In the genomic region with DNA sequence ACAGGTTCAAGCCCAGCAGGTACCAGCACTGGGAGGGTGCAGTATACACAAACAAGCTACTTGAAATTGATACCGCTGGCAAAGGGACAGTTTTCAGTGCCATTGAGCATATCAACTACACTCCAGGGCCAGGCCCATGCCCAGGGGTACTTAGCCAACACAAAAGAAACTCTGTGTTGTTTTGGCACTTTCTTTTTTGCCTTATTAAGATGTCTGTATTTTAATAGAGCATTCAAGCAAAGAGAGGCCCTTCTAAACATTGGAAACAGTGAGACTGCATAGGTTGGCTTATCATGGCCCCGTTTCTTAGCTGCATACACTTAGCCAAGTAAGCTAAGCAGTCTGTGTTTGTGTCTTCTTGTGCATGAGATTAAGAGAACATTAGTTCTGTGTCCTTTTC, we compare ENCODE assay signal across 11 mouse cellular contexts.
"Had no signal": no experiment of that assay in that cellular context is flagged by ENCODE, and none has a peak within 500 bp of the region (broad histone marks: within the 10 kb centered on the region; RNA-seq: fewer than 3 reads in every experiment).

No protein-coding gene starts in this region.

- DNase-seq: kidney, adult 9 months; kidney, postnatal 36 days; layer of hippocampus, adult 9-11 months; layer of hippocampus, postnatal 36 days; lung, adult 18-20 months; thymus, postnatal 4 days had no signal

- H3K27ac ChIP-seq: kidney, postnatal 0 days; limb, embryonic 13.5 days; liver, embryonic 14.5 days; neural tube, embryonic 12.5 days; stomach, postnatal 0 days had no signal

- H3K4me2 ChIP-seq: limb, embryonic 13.5 days; neural tube, embryonic 12.5 days had no signal

- H3K4me3 ChIP-seq: limb, embryonic 13.5 days; neural tube, embryonic 12.5 days had no signal

- H3K9me3 ChIP-seq: limb, embryonic 13.5 days; neural tube, embryonic 12.5 days had no signal

- H3K36me3 ChIP-seq: limb, embryonic 13.5 days; neural tube, embryonic 12.5 days had no signal

- H3K27me3 ChIP-seq: neural tube, embryonic 12.5 days had no signal

- H3K9ac ChIP-seq: limb, embryonic 13.5 days; liver, embryonic 14.5 days; neural tube, embryonic 12.5 days had no signal

- H3K4me1 ChIP-seq: limb, embryonic 13.5 days; neural tube, embryonic 12.5 days had no signal
